ENCODE assay signal across 9 mouse cellular contexts in the genomic region with DNA sequence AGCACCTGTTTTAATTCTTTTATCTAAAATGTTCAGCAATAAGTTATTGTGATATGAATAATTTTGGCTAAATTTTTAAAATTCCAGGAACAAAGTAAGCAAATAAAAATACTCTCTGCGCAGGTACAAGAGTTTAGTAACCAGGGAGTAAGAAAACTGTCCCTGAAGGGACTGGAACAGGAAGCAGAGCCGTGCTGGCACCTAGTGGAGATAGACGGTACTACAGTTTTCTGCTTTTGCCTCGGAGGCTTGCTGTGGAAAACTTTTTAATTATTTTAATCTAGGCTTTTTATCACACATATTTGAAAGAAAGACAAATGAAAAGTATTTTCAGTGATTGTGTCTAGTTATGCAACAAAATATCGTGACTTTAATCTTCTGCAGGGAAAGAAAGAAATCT.
DNase-seq lines count a peak whose midpoint lies in the region; ATAC-seq lines count a peak whose summit lies in the region.
"Had no signal": no experiment of that assay in that cellular context is flagged by ENCODE, and none has a peak within 500 bp of the region (broad histone marks: within the 10 kb centered on the region; RNA-seq: fewer than 3 reads in every experiment).

No protein-coding gene starts in this region.

- 12% methylated on average over 5 of the region's 5 CpGs for WGBS in limb, embryonic 10.5 days

- no peaks in the 10 kb centered on the region for H3K9me3 ChIP-seq in limb, embryonic 10.5 days (replicated peaks)
- H3K9me3 ChIP-seq: limb, embryonic 12.5 days had no signal

- peaks cover 41% of the 10 kb centered on the region for H3K27me3 ChIP-seq in limb, embryonic 10.5 days (ENCODE audit: low read depth, poor library complexity, severe bottlenecking)

- H3K4me1 ChIP-seq in limb, embryonic 10.5 days = peaks cover 24% of the 10 kb centered on the region

- DNase-seq in CD4-positive, CD25-positive, alpha-beta regulatory T cell, adult 2 months (ENCODE audit: low read depth, low spot score) = peak; percentile 49
- DNase-seq in ovary, postnatal 14 days (ENCODE audit: low spot score) = peak; percentile 54
- DNase-seq in ovary, adult 18-20 months (ENCODE audit: low spot score) = no peak
- peak; percentile 37 to 46 for DNase-seq in cerebellum, postnatal 36 days
- DNase-seq in hindlimb bud, embryonic 11.5 days (ENCODE audit: extremely low spot score, low read depth, low spot score) = peak; percentile 58
- peak; percentile 70 for DNase-seq in limb, embryonic 10.5 days (ENCODE audit: low spot score)
- peak; percentile 32 for DNase-seq in right cerebral cortex, postnatal 25 days

- H3K36me3 ChIP-seq in limb, embryonic 10.5 days = no peaks in the 10 kb centered on the region
- H3K36me3 ChIP-seq: limb, embryonic 12.5 days had no signal

- no peak overlapping the region for H3K4me3 ChIP-seq in limb, embryonic 10.5 days
- H3K4me3 ChIP-seq: limb, embryonic 12.5 days had no signal

- ATAC-seq in CD4-positive, CD25-positive, alpha-beta regulatory T cell, adult 4 months = no peak

- no peak overlapping the region for H3K27ac ChIP-seq in limb, embryonic 10.5 days
- H3K27ac ChIP-seq: limb, embryonic 12.5 days had no signal
